Mouse (Mus musculus): ENCODE data around the gene Scarb2.

DNA sequence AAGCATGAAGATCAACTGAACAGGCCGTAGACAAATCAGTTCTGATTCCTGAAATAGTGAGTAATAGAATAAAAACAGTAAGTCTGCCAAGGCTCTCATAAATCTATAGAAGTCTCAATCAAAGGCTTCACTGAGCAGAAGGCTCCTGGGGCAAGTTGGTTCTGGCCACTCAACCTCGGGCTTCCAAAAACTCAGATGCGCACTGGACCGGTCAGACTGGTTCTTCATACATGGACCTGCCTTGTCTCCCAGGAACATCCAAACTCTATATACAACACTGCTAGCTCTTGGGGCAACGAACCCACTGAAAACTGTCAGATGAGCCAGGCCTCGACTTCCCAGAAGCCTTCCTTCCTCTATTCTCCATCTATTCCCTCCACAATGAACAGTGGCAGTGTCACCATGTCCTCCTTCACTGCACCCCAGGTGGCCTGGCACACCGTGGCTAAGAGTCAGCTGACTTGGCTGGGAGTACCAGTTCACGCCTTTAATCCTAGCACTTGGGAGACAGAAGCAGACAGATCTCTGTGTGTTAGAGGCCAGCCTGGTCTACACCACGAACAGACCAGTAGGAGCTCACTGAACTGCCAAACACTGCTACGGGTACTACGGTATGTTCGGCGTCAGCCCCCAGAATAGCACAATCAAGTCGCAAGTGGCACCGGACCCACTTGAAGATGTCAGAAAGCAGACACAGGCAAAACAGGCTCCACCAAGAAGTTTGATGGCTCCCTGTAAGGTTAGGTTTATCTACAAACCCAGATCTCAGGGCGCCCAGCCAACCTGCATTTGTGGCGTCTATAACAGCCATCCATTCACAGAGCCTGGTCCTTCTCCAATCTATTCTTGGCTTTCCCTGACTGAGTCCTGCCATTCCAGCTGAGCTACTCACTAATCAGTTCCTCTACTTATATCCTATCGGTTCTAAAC is 37.2 kb downstream of the Scarb2 start:
- TF ChIP-seq CTCF (IDR thresholded peaks at IDR 0.05; ENCODE audit: extremely low read depth, insufficient read length, insufficient replicate concordance, low read depth, low read length), result no peak
- TF ChIP-seq POLR2A (IDR thresholded peaks at IDR 0.05; ENCODE audit: low read depth, low read length), result no peak
